Mouse (Mus musculus) CH12F3 (cell line): ENCODE results near the gene Eef1a1.
"Not testable (repeated sequence)": the region's sequence is repeated elsewhere in the genome, so short reads cannot be mapped to it uniquely, and the experiment has no call there.

Source experiments
- in situ Hi-C: fragments of 300-500 bp; cut with MboI; formaldehyde crosslinking; loops from 2 replicates; pipeline ENCODE4 v1.14.3; 2020; ENCODE audit warnings: low sequenced_read_pairs

Eef1a1 gene

DNA sequence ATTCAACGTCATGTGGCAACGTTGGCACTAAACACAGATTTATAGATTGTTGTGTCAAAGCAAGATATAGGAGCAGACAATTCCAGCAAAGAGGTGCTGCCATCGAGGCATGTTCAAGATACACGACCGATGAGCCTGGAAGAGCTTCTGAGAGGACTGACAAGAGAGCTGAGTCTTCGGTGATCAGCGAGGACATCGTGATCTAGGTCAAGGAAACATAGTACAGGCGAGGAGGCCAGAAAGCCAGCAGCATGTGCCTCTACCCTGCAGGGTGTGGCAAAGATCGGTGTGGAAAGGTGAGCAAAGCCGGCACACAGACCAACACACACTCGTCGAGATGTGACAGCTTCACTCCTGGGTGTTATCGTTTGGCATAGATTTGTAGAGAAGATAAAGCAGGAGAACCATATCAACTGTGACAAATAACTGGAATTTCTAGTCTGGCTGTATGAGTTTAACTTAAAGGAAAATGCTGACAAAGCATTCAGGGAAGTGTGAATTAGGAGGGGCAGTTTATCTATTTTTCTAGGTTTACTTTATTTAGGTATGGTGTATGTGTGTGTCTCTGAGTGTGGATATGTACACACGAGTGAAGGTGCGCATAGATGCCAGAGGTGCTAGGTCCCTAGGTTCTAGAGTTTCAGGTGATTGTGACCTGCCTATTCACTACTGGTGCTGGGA, 19.3 kb upstream of the Eef1a1 start:
- in situ Hi-C loops, result no loop called here

DNA sequence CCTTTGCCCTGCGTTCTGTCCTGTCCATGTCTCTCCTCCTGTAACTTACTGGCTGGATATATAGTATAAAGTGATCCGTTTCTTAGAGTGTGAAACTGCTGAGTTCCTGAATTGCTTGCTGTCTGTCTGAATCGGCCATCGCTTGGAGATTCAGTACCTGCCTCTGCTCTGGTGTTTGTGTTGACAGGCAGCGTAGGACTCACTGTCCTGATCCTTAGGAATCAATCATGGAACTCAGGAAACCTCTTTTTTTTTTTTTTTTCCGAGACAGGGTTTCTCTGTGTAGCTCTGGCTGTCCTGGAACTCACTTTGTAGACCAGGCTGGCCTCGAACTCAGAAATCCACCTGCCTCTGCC, 17.7 kb upstream of the Eef1a1 start:
- in situ Hi-C loops, result no loop called here

DNA sequence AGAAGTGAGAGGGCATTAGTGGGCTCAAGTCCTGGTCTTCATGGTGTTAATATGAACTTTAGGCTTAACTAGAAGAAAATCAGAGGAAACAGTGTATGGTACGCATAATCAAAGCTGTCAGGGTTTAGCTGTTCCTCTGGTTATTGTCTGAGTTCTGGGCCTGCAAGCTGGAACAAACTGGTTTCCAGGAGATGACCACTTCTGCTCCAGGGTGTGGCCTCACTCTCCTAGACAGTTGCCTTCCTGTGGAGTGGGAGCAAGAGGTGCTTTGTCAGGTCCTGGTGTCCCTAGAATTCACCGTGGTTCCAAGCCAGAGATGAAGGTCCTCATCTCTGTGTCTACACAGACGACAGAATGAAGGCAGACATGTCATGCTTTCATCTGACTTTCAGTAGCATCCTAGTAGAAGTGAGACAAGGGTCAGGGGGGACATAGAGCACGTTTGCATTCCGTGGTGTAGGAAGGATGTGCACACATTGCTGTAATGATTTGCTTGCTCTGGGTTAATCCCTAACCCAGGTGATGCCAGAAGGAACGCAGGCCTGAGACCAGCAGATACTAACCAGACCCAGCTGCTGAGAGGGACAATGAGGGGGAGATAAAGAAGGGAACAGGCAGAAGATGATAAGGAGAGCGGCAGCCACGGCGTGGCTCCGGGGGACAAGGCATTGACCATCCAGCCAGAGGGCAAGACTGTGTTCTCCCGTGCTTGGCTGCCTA, 17.2 kb upstream of the Eef1a1 start:
- in situ Hi-C loops, result no loop called here

DNA sequence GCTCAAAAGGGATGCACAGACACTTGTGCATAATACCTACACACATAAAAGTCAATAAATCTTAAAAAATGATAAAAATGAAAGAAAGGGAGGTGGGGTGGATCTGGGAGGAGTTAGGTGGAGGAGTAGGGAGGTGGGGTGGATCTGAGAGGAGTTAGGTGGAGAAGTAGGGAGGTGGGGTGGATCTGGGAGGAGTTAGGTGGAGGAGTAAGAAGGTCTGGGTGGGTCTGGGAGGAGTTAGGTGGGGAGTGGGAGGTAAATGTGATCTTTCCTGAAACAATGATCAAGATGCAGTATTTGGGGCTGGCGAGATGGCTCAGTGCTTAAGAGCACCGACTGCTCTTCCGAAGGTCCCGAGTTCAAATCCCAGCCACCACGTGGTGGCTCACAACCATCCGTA, 16.3 kb upstream of the Eef1a1 start:
- in situ Hi-C loops, result no loop called here

DNA sequence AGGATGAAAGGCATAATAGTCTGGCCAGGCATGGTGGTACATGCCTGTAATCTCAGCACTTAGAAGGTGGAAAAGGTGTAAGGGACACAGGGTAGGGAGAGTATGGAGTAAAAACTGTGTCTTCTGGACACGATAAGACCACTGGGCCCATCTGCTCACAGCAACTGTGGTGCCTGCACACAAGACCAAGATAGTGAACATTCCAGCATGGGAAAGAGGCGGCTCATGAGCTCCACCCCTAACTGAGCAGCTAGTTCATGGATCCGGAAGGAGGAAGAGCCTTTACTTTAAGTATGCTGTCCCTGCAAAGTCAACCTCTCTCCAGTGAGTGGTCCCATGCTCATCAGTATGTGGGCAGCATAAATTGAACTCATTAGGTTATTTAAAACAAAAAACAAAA, 15.7 kb upstream of the Eef1a1 start:
- in situ Hi-C loops, result no loop called here

DNA sequence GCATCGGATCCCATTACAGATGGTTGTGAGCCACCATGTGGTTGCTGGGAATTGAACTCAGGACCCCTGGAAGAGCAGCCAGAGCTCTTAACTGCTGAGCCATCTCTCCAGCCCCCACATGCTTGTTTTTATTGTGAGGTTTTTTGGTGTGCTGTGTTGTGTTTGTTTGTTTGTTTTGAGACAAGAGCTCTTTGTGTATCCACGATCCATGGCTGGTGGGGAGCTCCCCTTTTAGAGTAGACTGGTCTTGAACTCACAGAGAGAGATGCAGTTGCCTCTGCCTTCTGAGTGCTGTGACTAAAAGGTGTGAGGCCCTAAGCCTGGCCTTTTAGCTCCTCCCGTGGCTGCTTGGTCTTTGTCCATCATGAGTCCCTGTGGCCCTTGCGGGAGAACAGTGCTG, 15.2 kb upstream of the Eef1a1 start:
- in situ Hi-C loops, result no loop called here

DNA sequence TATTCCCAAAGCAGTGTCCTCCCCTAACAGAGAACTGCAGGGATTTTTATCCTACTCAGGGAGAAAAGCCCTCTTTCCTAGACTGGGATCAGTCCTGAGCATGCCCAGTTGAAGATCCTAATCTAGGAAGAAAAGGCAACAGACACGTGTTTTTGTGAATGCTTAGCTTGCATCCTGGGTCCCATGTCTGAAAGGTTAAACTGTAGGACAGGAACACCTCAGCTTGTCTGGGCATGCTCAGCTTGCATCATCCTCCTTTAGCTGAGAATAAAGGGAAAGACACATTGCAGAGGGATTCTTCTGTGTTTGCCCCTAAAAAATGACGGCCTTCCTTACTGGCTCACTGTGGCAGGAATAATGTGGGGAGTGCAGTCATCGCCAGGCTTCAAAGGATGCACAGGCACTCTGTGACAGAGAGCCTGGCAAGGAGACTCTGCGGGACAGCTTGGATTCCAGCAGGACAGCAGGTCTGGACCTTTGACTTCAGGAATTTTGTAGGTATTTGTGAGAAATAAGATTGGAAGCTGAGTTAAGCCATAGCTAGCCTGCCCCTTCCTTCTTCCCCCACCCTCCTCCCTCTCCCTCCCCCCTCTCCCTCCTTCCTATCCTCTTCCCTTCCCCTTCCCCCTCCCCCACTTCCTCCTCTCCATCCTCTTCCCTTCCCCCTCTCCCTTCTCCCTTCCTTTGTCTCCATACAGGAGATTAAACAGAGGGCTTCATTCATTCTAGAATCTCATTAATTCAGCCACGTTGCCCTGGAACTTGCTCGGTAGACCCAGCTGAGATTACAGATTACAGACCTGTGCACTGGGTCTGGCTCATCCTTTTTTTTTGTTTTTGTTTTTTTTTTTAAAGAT, 14.5 kb upstream of the Eef1a1 start:
- in situ Hi-C loops, result no loop called here

DNA sequence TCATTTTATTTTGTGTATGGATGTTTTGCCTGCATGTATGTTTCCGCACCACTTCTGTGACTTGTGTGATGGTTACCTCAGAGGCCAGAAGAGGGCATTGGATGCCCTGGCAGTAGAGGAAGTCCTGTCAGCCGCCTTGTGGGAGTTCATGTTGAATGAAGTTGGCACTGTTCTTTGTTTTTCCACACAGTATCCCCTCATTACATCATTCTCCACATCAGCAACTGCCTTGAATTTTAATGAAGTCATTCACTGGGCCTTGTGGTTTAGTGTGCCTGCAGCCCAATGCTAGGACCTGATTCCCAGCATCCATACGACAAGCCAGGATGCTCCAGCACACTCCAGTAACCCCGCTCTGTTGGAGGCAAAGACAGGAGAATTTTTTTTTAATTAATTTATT, 12.3 kb upstream of the Eef1a1 start:
- in situ Hi-C loops, result no loop called here

DNA sequence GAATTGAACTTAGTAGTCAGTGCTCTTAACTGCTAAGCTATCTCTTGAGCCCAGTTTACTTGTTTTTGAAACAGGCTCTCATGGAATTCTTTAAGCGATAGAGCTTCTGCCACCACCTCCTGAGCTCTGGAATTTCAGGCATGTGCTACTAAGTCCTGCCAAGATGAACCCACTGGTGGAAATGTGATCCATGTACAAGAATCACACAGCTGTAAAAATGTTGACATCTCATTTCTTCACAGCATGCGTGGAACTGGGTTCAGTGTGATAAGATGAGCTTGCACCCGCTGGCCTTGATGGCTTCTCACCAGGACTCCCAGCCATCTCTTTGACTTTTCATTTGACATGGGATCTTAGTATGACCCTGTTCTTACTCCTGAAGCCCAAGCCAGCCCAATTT, 11.4 kb upstream of the Eef1a1 start:
- in situ Hi-C loops, result no loop called here

DNA sequence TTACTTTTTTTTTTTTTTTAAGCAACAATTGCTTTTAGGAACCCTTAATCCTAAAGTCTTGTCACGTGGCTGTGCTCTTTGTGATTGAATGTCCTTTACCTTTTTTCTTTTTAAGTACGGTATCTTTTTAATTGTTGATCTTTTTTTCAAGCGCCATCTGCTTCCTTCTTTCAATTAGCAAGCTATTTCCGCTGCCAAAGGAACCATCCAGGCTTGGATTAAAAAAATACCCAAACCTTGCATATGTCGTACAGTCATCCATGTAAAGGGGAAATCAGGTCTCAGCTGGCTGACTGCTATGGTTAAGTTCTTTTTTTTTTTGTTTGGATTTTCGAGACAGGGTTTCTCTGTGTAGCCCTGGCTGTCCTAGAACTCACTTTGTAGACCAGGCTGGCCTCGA, 4.2 kb upstream of the Eef1a1 start:
- in situ Hi-C loops, result no loop called here

DNA sequence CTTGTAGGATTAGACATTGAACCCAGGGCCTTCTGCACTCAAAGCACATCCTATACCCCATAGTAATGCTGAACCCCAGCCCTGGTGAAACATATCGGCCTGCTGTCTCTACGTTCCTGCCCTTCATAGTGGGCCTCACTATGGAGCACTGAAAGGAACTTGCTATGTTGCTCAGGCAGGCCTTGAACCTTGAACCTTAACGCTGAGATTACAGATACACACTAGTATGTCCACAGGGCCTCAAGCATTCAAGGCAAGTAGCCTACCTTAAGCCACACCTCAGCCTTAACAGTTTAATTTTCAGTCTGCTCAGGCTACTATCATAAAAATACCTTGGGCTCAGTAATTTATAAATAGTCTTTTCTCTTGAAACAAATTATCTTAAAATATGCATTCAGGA, 3.3 kb upstream of the Eef1a1 start:
- in situ Hi-C loops, result no loop called here

DNA sequence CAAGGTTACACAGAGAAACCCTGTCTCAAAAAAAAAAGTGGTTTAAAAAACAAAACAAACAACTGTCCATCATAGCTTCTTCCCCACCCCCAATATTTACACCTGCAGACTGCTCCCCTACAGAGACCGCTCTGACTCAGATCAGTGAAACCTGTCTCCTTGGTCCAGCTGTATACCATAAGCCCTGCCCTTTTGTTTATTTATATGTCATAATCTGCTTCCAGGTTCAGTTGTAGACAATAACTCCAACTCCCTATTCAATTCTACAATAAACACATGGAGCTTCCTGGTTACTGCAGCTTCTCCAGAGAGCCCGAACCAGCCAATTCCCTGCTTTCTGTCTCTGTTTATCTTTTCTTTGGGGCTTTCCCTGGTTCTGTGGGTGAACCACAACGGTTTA, 2.2 kb upstream of the Eef1a1 start:
- in situ Hi-C loops, result no loop called here

DNA sequence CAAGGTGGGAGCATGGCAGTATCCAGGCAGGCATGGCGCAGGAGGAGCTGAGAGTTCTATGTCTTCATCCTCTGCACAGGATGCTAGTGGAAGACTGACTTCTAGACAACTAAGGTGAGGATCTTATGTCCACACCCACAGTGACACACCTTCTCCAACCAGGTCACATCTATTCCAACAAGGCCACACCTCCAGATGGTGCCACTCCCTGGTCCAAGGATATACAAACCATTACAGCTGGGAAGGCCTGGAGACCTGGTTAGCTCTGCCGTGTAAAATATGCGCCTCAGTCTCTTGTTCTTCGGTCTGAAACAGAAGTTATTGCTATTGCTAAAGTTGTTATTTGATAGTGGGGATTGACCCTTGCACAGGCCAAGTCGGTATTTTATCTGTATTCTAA, 930 bp downstream of the Eef1a1 start:
- in situ Hi-C loops, result not testable (repeated sequence)

DNA sequence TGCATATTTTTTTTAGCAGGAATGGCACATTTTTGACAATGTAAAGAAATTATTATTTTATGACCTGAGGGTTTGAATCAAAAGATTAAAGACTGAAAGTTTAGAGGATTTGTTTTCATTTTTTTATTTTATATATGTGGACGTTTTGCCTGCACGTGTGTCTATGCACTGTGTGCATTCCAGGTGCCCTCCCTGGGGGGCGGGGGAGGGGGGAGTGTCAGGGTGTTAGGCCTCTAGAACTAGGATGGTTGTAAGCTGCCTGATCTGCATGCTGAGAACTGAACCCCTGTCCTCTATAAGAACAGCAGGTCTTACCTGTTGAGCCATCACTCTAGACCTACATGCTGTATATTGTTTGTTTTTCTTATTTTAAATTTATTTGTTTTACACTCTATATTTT, 4.3 kb downstream of the Eef1a1 start:
- in situ Hi-C loops, result no loop called here

DNA sequence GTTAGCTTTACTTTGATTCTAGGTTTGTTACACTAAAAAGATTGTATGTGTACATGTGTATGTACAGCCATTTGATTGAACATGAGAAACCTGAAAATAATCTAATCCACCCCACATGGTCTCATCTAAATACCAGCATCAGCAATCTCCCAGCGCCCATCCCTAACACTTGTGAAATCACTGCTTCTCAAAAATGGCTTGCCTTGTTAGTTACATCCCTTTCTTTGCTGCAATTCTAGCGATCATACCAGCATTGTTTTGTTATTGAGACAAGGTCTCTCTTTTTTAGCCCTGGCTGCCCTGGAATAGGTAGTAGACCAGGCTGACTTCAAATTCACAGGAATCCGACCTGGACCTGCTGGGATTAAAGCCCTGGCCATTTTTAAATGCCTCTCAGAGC, 6.6 kb downstream of the Eef1a1 start:
- in situ Hi-C loops, result no loop called here

DNA sequence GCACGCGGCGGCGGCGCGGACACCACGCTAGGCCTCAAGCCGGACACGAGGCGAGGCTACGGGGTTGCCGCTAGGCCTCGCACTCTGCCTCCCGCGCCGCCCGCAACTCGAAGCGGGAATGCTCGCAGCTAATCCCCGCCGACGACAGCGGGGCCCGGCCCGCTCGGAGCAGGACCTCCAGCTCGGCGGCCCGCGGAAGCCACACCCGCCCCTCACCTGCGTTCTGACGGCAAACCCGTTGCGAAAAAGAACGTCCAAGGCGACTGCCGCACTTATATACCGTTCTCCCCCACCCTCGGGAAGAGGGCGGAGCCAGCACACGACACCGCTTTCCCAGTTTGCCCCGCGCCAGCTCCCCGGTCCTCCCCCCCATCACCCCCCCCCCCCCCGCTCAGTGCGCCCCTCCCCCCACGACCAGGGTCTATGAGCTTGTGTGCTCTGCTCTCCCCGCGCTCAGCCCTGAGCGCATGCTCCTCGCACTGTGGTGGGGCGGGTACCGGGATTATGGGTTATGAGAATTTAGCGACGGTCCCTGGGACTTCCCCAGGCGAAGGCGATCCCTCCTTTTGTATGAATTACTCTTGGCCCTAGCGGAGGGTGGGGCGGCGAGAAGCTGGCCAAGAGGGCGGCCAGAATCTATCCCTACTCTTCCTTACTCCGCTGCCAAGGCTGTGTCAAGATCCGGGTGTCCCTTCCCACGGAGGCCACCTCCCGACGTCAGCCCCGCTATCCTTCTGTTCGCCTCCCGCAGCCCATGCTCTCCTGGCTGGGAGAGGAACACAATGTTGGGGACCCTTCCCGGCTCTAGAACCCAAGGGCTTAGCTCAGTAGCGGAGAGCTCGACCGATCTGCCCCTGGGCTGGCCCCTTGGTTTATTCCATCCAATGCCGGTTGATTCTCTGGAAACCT, 7.3 kb downstream of the Eef1a1 start:
- in situ Hi-C loops, result no loop called here

DNA sequence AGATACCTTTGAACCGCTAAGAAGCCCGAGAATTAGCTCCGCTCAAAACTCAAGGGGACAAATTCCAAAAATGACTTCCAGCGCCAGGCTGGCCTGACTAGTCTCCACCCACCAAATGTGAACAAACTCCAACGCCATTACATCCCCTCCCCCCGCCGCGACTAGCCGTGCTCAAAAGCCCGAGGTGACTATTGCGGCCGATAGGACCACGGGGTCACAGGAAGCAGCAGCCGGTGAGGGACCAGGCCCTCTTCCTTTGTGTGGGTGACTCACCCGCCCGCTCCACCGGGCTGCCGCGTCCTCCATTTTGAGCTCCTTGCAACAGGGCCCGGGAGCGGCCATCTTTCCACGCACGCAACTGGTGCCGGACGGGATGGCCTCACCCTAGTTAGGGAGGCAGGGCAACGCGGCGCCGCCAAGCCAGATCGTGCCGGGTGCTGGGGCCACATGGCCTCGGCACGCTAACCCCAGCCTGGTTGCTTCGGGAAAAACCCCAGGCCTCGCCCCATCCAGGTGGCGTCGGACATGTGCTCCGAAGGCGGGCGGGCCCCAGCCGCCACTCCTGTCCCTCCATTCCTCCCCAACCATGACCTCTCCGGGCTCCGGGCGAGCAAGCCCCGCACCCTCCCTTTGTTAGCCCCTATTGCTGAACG, 8.1 kb downstream of the Eef1a1 start:
- in situ Hi-C loops, result no loop called here

DNA sequence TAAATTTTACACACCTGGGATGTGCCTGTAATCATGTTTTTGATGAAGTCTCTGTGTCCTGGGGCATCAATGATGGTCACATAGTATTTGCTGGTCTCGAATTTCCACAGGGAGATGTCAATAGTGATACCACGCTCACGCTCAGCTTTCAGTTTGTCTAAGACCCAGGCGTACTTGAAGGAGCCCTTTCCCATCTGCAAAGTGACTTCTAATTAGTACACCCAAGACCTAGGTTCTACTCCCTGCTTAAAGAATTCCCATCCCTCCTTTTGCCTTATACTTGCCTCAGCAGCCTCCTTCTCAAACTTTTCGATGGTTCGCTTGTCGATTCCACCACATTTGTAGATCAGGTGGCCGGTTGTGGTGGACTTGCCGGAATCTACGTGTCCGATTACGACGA, 8.7 kb downstream of the Eef1a1 start:
- in situ Hi-C loops, result not testable (repeated sequence)

DNA sequence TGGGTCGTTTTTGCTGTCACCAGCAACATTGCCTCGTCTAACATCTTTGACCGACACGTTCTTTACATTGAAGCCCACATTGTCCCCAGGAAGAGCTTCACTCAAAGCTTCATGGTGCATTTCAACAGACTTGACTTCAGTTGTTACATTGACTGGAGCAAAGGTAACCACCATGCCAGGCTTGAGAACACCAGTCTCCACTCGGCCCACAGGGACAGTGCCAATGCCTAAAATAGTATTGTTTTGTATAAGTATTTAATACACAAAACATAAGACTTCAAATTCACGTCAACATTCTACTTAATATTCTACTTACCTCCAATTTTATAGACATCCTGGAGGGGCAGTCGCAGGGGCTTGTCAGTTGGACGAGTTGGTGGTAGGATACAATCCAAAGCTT, 9.6 kb downstream of the Eef1a1 start:
- in situ Hi-C loops, result not testable (repeated sequence)

DNA sequence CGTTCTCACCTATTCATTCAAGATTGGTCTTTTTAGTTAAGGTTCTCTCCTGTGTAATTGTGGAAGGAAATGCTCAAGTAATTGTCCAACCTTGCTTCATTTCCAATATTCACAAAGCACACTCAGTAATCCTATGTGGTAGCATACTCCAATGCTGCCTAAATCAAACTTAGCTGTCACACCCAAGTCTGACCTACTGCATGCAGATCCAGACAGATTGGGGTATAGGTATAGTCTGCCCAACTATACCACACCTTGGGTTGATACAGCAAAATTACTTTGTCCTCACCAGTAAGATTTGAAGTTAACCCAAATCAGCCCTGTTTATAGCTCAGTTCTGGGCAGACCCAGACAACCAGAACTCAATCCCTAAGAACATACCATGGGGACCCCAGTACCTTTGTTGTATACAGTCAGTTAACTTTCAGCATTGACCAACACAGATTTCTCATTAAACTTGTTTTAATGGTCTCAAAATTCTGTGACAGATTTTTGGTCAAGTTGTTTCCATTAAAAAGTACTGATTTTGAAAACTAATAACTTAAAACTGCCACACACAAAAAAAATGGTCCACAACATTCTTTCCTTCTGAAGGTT, 10.8 kb downstream of the Eef1a1 start:
- in situ Hi-C loops, result not testable (repeated sequence)
